Mouse (Mus musculus) bone marrow macrophage, adult 2 months (primary cell): ENCODE data around the gene Tmem189.

Experiments used
- CTCF ChIP-seq: IDR thresholded peaks from 2 replicates; pipeline ENCODE4 v1.5.1; 2012; ENCODE audit warnings: low read depth, mild to moderate bottlenecking, low read length, moderate library complexity
- POLR2A ChIP-seq: IDR thresholded peaks from 2 replicates; pipeline ENCODE4 v1.6.1; 2012; ENCODE audit warnings: mild to moderate bottlenecking, low read depth, low read length, borderline replicate concordance

- no peak for TF ChIP-seq POLR2A
- no peak for TF ChIP-seq CTCF
These were observed 768 bp upstream of the Tmem189 start for GRCm38 (mm10) chr2:167690219-167690961.
